Mouse (Mus musculus) spleen, postnatal 4 days (tissue): ENCODE data around the gene Sync.

Source experiments
- DNase-seq, 2 experiments: peaks; one replicate each; pipeline ENCODE4 v3.0.0; 2022; ENCODE audit warnings: low spot score in 2 of 2

Gene Sync

GRCm38 (mm10) chr4:129263225-129264021 is 24.0 kb upstream of the Sync start:
- DNase-seq, result peak; percentile 58 to 73

GRCm38 (mm10) chr4:129266191-129266590 is 21.2 kb upstream of the Sync start:
- DNase-seq, result no peak

- DNase-seq, result no peak
Observed at GRCm38 (mm10) chr4:129266821-129267220, 20.6 kb upstream of the Sync start.

- DNase-seq, result no peak
Observed at GRCm38 (mm10) chr4:129268698-129269097, 18.7 kb upstream of the Sync start.

- no peak for DNase-seq
Observed at GRCm38 (mm10) chr4:129271991-129272755, 15.2 kb upstream of the Sync start.

- DNase-seq, result no peak
Observed at GRCm38 (mm10) chr4:129272756-129273046, 14.7 kb upstream of the Sync start.

GRCm38 (mm10) chr4:129276453-129276865 is 11.0 kb upstream of the Sync start:
- peak; percentile 96 to 99 for DNase-seq

- DNase-seq, result no peak
Observed at GRCm38 (mm10) chr4:129282786-129283185, 4.6 kb upstream of the Sync start.

- no peak for DNase-seq
Observed at GRCm38 (mm10) chr4:129283226-129283625, 4.2 kb upstream of the Sync start.

GRCm38 (mm10) chr4:129284685-129285084 is 2.7 kb upstream of the Sync start:
- DNase-seq, result no peak

GRCm38 (mm10) chr4:129286001-129286682 is 1.3 kb upstream of the Sync start:
- no peak for DNase-seq

GRCm38 (mm10) chr4:129286683-129287471 is 540 bp upstream of the Sync start:
- no peak for DNase-seq

- DNase-seq, result no peak
Observed at GRCm38 (mm10) chr4:129288067-129288466, 650 bp downstream of the Sync start.

GRCm38 (mm10) chr4:129289671-129290070 is 2.3 kb downstream of the Sync start:
- no peak for DNase-seq

GRCm38 (mm10) chr4:129292831-129293230 is 5.4 kb downstream of the Sync start:
- DNase-seq, result no peak

- DNase-seq, result no peak
Observed at GRCm38 (mm10) chr4:129293702-129294101, 6.3 kb downstream of the Sync start.

- no peak for DNase-seq
Observed at GRCm38 (mm10) chr4:129295188-129295587, 7.8 kb downstream of the Sync start.

GRCm38 (mm10) chr4:129296066-129296465 is 8.6 kb downstream of the Sync start:
- DNase-seq, result no peak

- DNase-seq, result no peak
Observed at GRCm38 (mm10) chr4:129297724-129298123, 10.3 kb downstream of the Sync start.

GRCm38 (mm10) chr4:129299121-129299520 is 11.7 kb downstream of the Sync start:
- DNase-seq, result no peak

- DNase-seq, result no peak
Observed at GRCm38 (mm10) chr4:129303401-129303800, 16.0 kb downstream of the Sync start.

GRCm38 (mm10) chr4:129303816-129304215 is 16.4 kb downstream of the Sync start:
- DNase-seq, result no peak
